ENCODE assay signal across 9 mouse cellular contexts in genomic region chr17:88025227-88025626, GRCm38 (mm10). TPM values are rescaled to one million over a fixed set of nuclear protein-coding genes. Genes with fewer than 3 reads are reported as not detected.
A peak's percentile ranks its signal among the peaks of the same experiment; 100 is the strongest.
DNase-seq lines count a peak whose midpoint lies in the region; ATAC-seq and TF ChIP-seq lines count a peak whose summit lies in the region.
"Had no signal": no experiment of that assay in that cellular context is flagged by ENCODE, and none has a peak within 500 bp of the region (broad histone marks: within the 10 kb centered on the region; RNA-seq: fewer than 3 reads in every experiment).

No protein-coding gene starts in this region.

- no peak overlapping the region for H3K27ac ChIP-seq in intestine, postnatal 0 days (ENCODE audit: low read depth, low read length)
- no peak overlapping the region for H3K27ac ChIP-seq in intestine, embryonic 16.5 days (ENCODE audit: low read length)
- H3K27ac ChIP-seq: limb, embryonic 15.5 days had no signal

- H3K4me2 ChIP-seq in intestine, postnatal 0 days (replicated peaks; ENCODE audit: low read depth), result no peak overlapping the region
- no peak overlapping the region for H3K4me2 ChIP-seq in intestine, embryonic 16.5 days (ENCODE audit: low read depth, low read length)
- H3K4me2 ChIP-seq: limb, embryonic 15.5 days had no signal

- H3K9me3 ChIP-seq in intestine, postnatal 0 days (ENCODE audit: control insufficient read depth), result no peaks in the 10 kb centered on the region
- H3K9me3 ChIP-seq in intestine, embryonic 16.5 days (ENCODE audit: control insufficient read depth, low read length), result no peaks in the 10 kb centered on the region
- H3K9me3 ChIP-seq in G1E (replicated peaks), result no peaks in the 10 kb centered on the region
- H3K9me3 ChIP-seq: limb, embryonic 15.5 days had no signal

- TF ChIP-seq CTCF in intestine, postnatal 0 days (IDR thresholded peaks at IDR 0.05; ENCODE audit: low read depth), result peak; percentile 69
- no peak for TF ChIP-seq CTCF in G1E (IDR thresholded peaks at IDR 0.05; ENCODE audit: low read depth, low read length)

- H3K36me3 ChIP-seq in intestine, postnatal 0 days (ENCODE audit: control insufficient read depth, insufficient read depth), result no peaks in the 10 kb centered on the region
- no peaks in the 10 kb centered on the region for H3K36me3 ChIP-seq in intestine, embryonic 16.5 days (ENCODE audit: control insufficient read depth, insufficient read depth, low read length)
- H3K36me3 ChIP-seq in G1E (replicated peaks), result peaks cover 12% of the 10 kb centered on the region
- H3K36me3 ChIP-seq: limb, embryonic 15.5 days had no signal

- no peaks in the 10 kb centered on the region for H3K4me1 ChIP-seq in intestine, postnatal 0 days (replicated peaks; ENCODE audit: control insufficient read depth, insufficient read depth, low read length)
- no peaks in the 10 kb centered on the region for H3K4me1 ChIP-seq in intestine, embryonic 16.5 days (ENCODE audit: control insufficient read depth, insufficient read depth, low read length)
- H3K4me1 ChIP-seq in G1E (ENCODE audit: insufficient read depth, low read depth, low read length), result peaks cover 13% of the 10 kb centered on the region

- H3K4me3 ChIP-seq in intestine, postnatal 0 days (ENCODE audit: low read depth, low read length), result no peak overlapping the region
- no peak overlapping the region for H3K4me3 ChIP-seq in intestine, embryonic 16.5 days (ENCODE audit: low read length)
- no peak overlapping the region for H3K4me3 ChIP-seq in G1E (ENCODE audit: low read depth, low read length)
- H3K4me3 ChIP-seq: limb, embryonic 15.5 days had no signal

- WGBS in intestine, postnatal 0 days, result 42% methylated on average over 4 of the region's 4 CpGs
- 41% methylated on average over 4 of the region's 4 CpGs for WGBS in intestine, embryonic 16.5 days

- no peak for ATAC-seq in intestine, postnatal 0 days
- no peak for ATAC-seq in intestine, embryonic 16.5 days
- peak; percentile 34; the same call in 1 of the 2 replicates for ATAC-seq in G1E (ENCODE audit: extremely low read depth, insufficient number of reproducible peaks, low FRiP score, poor library complexity, severe bottlenecking)
- peak; percentile 72; the same call in 1 of the 2 replicates for ATAC-seq in neutrophil, adult 5-6 weeks (ENCODE audit: extremely low read depth, insufficient number of reproducible peaks, low FRiP score, poor library complexity, severe bottlenecking)

- no peak overlapping the region for H3K9ac ChIP-seq in intestine, postnatal 0 days (ENCODE audit: low read depth, low read length)
- no peak overlapping the region for H3K9ac ChIP-seq in intestine, embryonic 16.5 days (ENCODE audit: low read depth, low read length)
- H3K9ac ChIP-seq: limb, embryonic 15.5 days had no signal

- DNase-seq in B cell, adult 2 months, result peak; percentile 75 to 81
- no peak for DNase-seq in G1E (ENCODE audit: low spot score)
- peak; percentile 35 for DNase-seq in cerebellum, adult 9-11 months
- DNase-seq in kidney, postnatal 4 days, result peak; percentile 50 to 54
- no peak for DNase-seq in ovary, postnatal 36 days (ENCODE audit: low spot score)

- H3K27me3 ChIP-seq in intestine, postnatal 0 days (replicated peaks; ENCODE audit: control insufficient read depth, insufficient read depth, low read length), result no peaks in the 10 kb centered on the region
- H3K27me3 ChIP-seq in intestine, embryonic 16.5 days (replicated peaks; ENCODE audit: control insufficient read depth, insufficient read depth, low read length), result no peaks in the 10 kb centered on the region
- no peaks in the 10 kb centered on the region for H3K27me3 ChIP-seq in G1E (ENCODE audit: insufficient read depth, low read length)
- H3K27me3 ChIP-seq: limb, embryonic 15.5 days had no signal

RNA-seq across cellular contexts. Expression of gene Fbxo11, which starts 39.9 kb away (rescaled TPM):
- polyA plus RNA-seq in intestine, postnatal 0 days (2015; fragmentation: Nextera tagmentation; extraction: Ambion mirVana), result 8.5 and 9.3 TPM in 2 replicates
- 8.0 and 8.3 TPM in 2 replicates for polyA plus RNA-seq in intestine, embryonic 16.5 days (2015; fragmentation: Nextera tagmentation; extraction: Ambion mirVana)
- total RNA-seq in G1E (2014; fragmentation: Nextera tagmentation) (78.7 and 90.6 TPM in 2 replicates), G1E (2017) (25.8 and 26.6 TPM in 2 replicates)
- polyA plus RNA-seq in G1E (2012), result 2.9 and 3.3 TPM in 2 replicates
- total RNA-seq in neutrophil, adult 5-6 weeks (2017), result 91.3 and 91.4 TPM in 2 replicates

RNA-seq across cellular contexts. Expression of gene Msh6, which starts 50.4 kb away (rescaled TPM):
- polyA plus RNA-seq in intestine, postnatal 0 days (2015; fragmentation: Nextera tagmentation; extraction: Ambion mirVana), result 9.0 and 9.2 TPM in 2 replicates
- polyA plus RNA-seq in intestine, embryonic 16.5 days (2015; fragmentation: Nextera tagmentation; extraction: Ambion mirVana), result 30.1 and 30.2 TPM in 2 replicates
- total RNA-seq in G1E (2014; fragmentation: Nextera tagmentation) (82.3 and 85.9 TPM in 2 replicates), G1E (2017) (101 and 118 TPM in 2 replicates)
- polyA plus RNA-seq in G1E (2012), result 27.0 and 27.7 TPM in 2 replicates
- total RNA-seq in neutrophil, adult 5-6 weeks (2017), result 32.7 and 35.3 TPM in 2 replicates

Comparison
In these comparisons a context has a peak if more than half of its experiments do, and no peak if none do; other contexts are left out.
1. ATAC-seq: peak in G1E (single experiment) and neutrophil, adult 5-6 weeks (single experiment); none in intestine, postnatal 0 days (single experiment) and intestine, embryonic 16.5 days (single experiment).
2. DNase-seq: peak in B cell, adult 2 months (2 of 2), cerebellum, adult 9-11 months (single experiment) and kidney, postnatal 4 days (2 of 2); none in G1E (single experiment) and ovary, postnatal 36 days (single experiment).